Mouse (Mus musculus): ENCODE measurements at regions not wholly inside any gene's neighbourhood (a gene's known extent, or its start where the extent isn't known, plus 50 kb on each side); places are given as distances from the start of the nearest gene placed in this dataset.

GRCm38 (mm10) chr1:76896152-76896864 lies 618.6 kb downstream of the Epha4 start:
- no peak for TF ChIP-seq CTCF (IDR thresholded peaks at IDR 0.05; ENCODE audit: extremely low read depth, insufficient read depth, low read length)
- TF ChIP-seq POLR2A (IDR thresholded peaks at IDR 0.05; ENCODE audit: extremely low read depth, insufficient read depth, low read length), result no peak
